Mouse (Mus musculus) macrophage (primary cell): ENCODE measurements around the gene Rnf185. TPM values are rescaled to one million over a fixed set of nuclear protein-coding genes. Genes with fewer than 3 reads are reported as not detected.

ENCODE experiments used
- H3K27ac ChIP-seq: fragments of 350-480 bp; formaldehyde crosslinking; 2 replicates; pipeline ENCODE4 v1.9.0; 2021
- H3K36me3 ChIP-seq: fragments of 350-480 bp; formaldehyde crosslinking; 2 replicates; pipeline ENCODE4 v1.9.0; 2021; ENCODE audit errors: inconsistent target
- H3K4me3 ChIP-seq: fragments of 350-480 bp; formaldehyde crosslinking; 2 replicates; pipeline ENCODE4 v1.9.0; 2021; ENCODE audit errors: inconsistent target
- H3K79me2 ChIP-seq: fragments of 350-480 bp; formaldehyde crosslinking; 2 replicates; pipeline ENCODE4 v1.9.0; 2021; ENCODE audit errors: inconsistent target
- WGBS: methylation state at CpG from one replicate; pipeline ENCODE4 v1.1.7; 2026; ENCODE audit warnings: inconsistent platforms; ENCODE audit not compliant: missing documents; 5-methylcytosine and 5-hydroxymethylcytosine counted together
- polyA plus RNA-seq: library from polyadenylated mRNA; stranded (reverse); fragments of 250-400 nt; gene quantifications from 3 replicates; pipeline ENCODE4 v1.2.4, GENCODE M21; 2018; ENCODE audit warnings: inconsistent platforms

Gene Rnf185
- polyA plus RNA-seq, 1 experiment from 2014 or later: 25.4 TPM

DNA sequence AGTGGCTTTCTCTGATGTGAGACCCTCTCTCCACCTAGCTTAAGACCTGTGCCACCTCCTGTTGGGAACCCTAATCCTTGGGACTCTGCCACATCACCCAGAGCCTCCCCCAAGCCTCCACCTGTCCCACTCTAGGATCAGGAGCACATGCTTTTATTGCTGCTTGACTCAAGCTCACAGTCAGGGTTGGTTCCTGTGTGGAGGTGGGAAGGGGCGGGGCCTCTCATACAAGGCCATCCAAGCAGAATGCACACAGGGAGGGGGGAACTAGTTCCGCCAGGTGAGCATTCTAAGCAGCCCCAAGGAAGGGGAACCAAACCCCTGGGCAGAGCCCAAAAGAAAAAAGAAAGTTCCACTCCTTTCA, 6.9 kb upstream of the Rnf185 start:
- H3K36me3 ChIP-seq: no peaks in the 10 kb centered on the region
- no peaks in the 10 kb centered on the region for H3K79me2 ChIP-seq
- WGBS: 78% methylated on average over 1 of the region's 2 CpGs
- no peak overlapping the region for H3K4me3 ChIP-seq
- no peak overlapping the region for H3K27ac ChIP-seq

GRCm38 (mm10) chr11:3458428-3459104, 6.4 kb upstream of the Rnf185 start:
- Histone ChIP-seq H3K36me3 (no peaks in the 10 kb centered on the region), H3K79me2 (0 out of 2 replicates have a peak, but pooled peaks cover under 1% of the 10 kb centered on the region), H3K27ac (no peak overlapping the region), H3K4me3 (no peak overlapping the region)
- WGBS: 87% methylated on average over 8 of the region's 13 CpGs

DNA sequence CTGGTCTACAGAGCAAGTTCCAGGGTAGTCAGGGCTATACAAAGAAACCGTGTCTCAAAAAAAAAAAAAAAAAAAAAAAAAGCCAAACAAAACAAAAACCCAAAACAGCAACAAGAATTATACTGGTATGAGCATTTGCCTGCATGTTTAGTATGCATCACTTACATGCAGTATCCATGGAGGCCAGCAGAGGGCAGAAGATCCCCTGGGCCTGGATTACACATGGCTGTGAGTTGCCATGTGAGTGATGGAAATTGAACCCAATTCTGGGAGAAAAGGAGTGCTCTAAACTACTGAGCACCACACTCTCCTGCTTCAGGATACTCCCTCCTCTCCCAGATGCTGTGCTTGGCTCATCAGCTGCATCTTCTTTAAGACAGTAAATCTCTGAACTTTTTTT, 4.2 kb upstream of the Rnf185 start:
- no CpG with 5 or more reads among the region's 1 CpGs for WGBS
- Histone ChIP-seq H3K27ac (no peak overlapping the region), H3K79me2 (peaks cover 13% of the 10 kb centered on the region), H3K4me3 (no peak overlapping the region), H3K36me3 (no peaks in the 10 kb centered on the region)

GRCm38 (mm10) chr11:3454506-3454905, 2.3 kb upstream of the Rnf185 start:
- Histone ChIP-seq H3K79me2 (peaks cover 31% of the 10 kb centered on the region), H3K36me3 (no peaks in the 10 kb centered on the region), H3K4me3 (no peak overlapping the region), H3K27ac (no peak overlapping the region)
- WGBS: 100% methylated on average over 3 of the region's 3 CpGs

DNA sequence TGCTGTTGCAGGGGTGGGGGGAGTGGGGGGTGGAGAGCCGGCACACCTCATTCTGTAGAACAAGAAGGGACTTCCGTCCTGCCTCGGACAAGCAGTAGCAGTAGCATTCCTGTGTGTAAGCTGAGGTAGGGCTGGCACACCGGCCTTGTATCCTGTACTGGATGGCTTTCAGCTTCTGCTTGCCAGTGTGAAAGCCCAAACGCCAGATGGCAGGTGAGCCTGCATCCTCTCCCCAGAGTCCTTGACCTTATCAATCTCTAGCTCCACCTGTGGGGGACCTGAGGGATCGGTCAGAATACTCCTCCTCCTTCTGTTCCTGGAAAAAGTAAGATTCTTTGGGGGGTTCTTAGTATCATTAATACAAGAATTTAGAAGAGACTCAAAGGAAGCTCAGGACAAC, 1.3 kb upstream of the Rnf185 start:
- Histone ChIP-seq H3K27ac (no peak overlapping the region), H3K79me2 (peaks cover 42% of the 10 kb centered on the region), H3K36me3 (no peaks in the 10 kb centered on the region), H3K4me3 (0 out of 2 replicates have a peak overlapping the region, but pooled peaks have one; percentile 97)
- WGBS: 72% methylated on average over 6 of the region's 6 CpGs

DNA sequence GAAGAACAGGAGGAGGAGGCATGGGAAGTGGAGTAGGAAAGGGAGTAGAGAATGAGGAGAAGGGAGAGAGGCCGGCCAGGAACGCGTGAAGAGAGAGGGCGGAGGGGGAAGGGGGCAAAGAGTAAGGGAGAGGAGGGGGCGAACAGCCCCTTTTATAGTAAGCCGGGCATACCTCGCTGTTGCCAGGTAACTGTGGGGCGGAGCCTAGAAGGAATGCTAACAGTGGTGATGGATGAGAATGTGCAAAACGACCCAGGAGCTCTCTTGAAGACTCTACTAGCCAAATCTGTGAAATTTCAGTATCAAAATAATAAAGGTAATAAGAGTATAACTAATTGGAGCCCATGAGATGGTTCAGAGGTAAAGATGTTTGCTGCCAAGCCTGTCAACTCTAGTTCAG, 606 bp upstream of the Rnf185 start:
- peak overlapping the region; percentile 97 for H3K4me3 ChIP-seq
- H3K27ac ChIP-seq: peak overlapping the region; percentile 81
- H3K36me3 ChIP-seq: no peaks in the 10 kb centered on the region
- WGBS: 2% methylated on average over 8 of the region's 9 CpGs
- H3K79me2 ChIP-seq: peaks cover 49% of the 10 kb centered on the region

DNA sequence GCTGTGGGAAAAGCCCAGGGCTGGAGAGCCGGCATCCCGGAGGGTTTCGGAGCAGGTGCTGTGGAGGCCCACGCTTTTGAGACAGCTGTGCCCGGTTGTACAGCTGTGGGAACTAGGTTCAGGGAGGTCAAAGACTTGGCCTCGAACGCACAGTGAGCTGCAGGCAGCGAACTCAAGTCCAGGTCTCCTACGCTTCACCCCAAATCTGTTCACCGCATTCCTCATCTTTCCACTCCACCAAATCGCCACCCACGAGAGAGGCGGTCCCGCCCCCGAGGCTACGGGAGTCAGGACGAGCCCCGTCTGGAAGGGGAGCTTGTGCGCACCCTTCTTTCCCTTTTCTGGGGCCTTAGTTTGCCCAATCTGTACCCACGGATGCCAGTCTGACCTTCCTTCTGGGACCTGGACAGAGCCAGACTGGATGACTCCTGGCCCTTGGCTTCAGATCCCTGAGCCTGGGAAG, 431 bp downstream of the Rnf185 start:
- Histone ChIP-seq H3K79me2 (peaks cover 59% of the 10 kb centered on the region), H3K36me3 (no peaks in the 10 kb centered on the region), H3K4me3 (peak overlapping the region; percentile 97), H3K27ac (peak overlapping the region; percentile 81)
- 2% methylated on average over 20 of the region's 20 CpGs for WGBS

DNA sequence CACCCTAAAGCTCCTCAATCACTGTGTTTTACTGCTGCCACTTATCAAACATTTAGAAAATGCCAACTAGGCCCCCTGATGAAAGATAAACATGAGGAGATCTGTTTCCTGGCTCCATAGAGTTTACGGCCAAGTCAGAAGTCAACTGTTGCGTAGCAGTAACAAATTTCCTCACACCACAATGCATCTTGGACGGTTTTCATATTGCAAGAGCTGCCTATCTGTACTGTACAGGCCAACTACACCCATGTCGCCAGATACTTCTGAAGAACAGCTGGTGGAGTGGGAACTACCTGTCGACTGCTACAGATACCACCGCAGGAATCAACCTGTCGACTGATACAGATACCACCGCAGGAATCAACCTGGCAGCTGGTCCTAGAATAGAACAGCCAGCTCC, 7.3 kb downstream of the Rnf185 start:
- Histone ChIP-seq H3K4me3 (no peak overlapping the region), H3K79me2 (peaks cover 100% of the 10 kb centered on the region), H3K27ac (no peak overlapping the region), H3K36me3 (no peaks in the 10 kb centered on the region)
- WGBS: 91% methylated on average over 8 of the region's 8 CpGs

GRCm38 (mm10) chr11:3443091-3443490, 9.1 kb downstream of the Rnf185 start:
- WGBS: 94% methylated on average over 2 of the region's 2 CpGs
- no peak overlapping the region for H3K4me3 ChIP-seq
- H3K79me2 ChIP-seq: peaks cover 100% of the 10 kb centered on the region
- no peak overlapping the region for H3K27ac ChIP-seq
- H3K36me3 ChIP-seq: no peaks in the 10 kb centered on the region

DNA sequence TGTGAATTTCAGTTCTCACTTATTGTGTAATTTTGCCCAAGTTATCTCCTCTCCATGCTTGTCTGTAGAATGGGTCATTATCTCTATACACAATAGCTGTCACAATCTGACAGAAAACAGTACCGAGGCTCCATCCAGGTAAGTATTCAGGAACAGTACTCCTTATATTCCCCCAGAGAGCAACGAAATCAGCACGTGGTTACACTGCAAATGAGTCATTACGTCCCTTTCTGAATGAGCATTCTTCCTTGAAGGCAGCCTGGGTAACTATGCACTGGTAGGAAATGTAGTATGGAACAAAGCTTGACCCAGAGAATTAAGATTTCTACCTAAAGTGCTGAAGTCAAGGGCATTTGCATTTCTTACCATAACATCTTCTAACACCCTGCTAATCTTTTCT, 9.5 kb downstream of the Rnf185 start:
- 79% methylated on average over 4 of the region's 4 CpGs for WGBS
- no peak overlapping the region for H3K4me3 ChIP-seq
- H3K36me3 ChIP-seq: no peaks in the 10 kb centered on the region
- H3K27ac ChIP-seq: no peak overlapping the region
- H3K79me2 ChIP-seq: peaks cover 100% of the 10 kb centered on the region

DNA sequence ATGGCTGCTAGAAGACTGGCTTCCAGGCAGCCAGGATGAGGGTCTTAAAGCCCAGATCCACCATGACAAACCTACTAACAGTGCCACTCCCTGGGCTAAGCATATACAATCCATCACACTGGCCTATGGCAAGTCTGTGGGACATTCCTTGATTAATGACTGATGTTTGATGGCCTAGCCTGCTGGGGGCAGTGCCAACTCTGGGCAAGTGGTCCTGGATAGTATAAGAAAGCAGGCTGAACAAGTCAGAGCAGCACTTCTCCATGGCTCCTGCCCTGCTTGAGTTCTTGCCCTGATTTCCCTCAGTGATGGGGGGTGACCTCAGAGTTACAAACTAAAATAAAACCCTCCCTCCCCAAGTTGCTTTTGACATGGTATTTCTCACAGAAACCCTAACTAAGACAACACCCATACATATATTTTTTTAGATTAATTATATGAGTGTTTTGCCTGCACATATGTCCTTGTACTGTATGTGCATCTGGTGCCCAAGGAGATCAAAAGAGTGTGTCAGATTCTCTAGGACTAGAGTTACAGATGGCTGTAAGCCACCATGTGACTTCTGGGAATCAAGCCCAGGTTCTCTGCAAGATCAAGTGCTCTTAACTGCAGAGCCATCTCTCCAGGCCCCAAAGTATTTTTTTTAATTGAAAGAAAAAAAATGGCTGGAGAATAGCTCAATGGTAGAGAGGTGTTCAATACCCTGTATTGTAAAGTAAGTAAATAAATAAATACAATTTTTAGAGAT, 10.3 kb downstream of the Rnf185 start:
- Histone ChIP-seq H3K27ac (no peak overlapping the region), H3K79me2 (peaks cover 100% of the 10 kb centered on the region), H3K4me3 (no peak overlapping the region), H3K36me3 (no peaks in the 10 kb centered on the region)

DNA sequence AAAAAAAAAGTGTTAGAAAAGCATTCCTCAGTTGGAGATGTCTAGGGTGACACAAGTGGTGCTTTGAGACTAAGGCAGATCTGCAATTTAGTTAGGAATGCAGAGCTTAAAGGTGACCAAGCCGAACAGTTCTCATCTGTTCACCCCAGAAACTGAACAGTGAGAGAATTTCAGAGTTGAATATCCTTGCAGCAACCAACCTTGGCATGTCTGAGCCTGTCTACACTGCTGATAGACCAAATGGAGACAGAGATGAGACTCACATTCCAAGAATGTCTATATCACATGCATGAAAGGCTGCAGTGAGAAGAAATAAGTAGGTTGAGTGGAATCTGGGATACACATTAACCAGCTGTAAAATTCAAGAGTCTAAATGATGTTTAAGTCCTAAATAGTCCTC, 14.5 kb downstream of the Rnf185 start:
- peaks cover 100% of the 10 kb centered on the region for H3K79me2 ChIP-seq
- no peaks in the 10 kb centered on the region for H3K36me3 ChIP-seq
- WGBS: 92% methylated on average over 1 of the region's 1 CpGs
- no peak overlapping the region for H3K4me3 ChIP-seq
- no peak overlapping the region for H3K27ac ChIP-seq

GRCm38 (mm10) chr11:3433809-3434208, 18.4 kb downstream of the Rnf185 start:
- Histone ChIP-seq H3K36me3 (no peaks in the 10 kb centered on the region), H3K27ac (no peak overlapping the region), H3K79me2 (peaks cover 96% of the 10 kb centered on the region), H3K4me3 (no peak overlapping the region)
- 83% methylated on average over 3 of the region's 4 CpGs for WGBS

- H3K4me3 ChIP-seq: no peak overlapping the region
- no peak overlapping the region for H3K27ac ChIP-seq
- peaks cover 81% of the 10 kb centered on the region for H3K79me2 ChIP-seq
- no peaks in the 10 kb centered on the region for H3K36me3 ChIP-seq
- WGBS: 97% methylated on average over 6 of the region's 6 CpGs
Observed at GRCm38 (mm10) chr11:3431976-3432603, 20.1 kb downstream of the Rnf185 start.

DNA sequence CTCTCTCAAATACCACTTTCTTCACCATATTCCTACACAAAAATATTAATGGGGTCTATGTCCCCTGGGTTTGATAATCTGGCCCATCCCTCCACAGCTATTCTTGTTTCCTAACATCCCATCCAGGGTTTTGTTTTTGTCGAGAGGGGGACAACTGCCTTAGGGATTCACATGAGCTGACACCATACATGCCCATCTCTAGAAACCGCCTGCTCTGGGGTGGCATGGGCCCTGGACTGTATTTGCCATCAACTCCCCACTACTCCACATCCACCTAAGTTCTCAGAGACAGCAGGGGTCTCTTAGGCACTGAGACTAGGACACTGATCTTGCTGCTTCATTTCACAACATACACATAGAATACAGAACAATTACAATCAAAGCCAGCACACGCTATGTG, 20.6 kb downstream of the Rnf185 start:
- Histone ChIP-seq H3K4me3 (no peak overlapping the region), H3K79me2 (peaks cover 79% of the 10 kb centered on the region; the same call in 1 of the 2 replicates), H3K27ac (no peak overlapping the region), H3K36me3 (no peaks in the 10 kb centered on the region)
- 95% methylated on average over 3 of the region's 3 CpGs for WGBS
